Mouse (Mus musculus) C2C12 (cell line): Measurements from ENCODE around the gene Pcdh15. TPM values are rescaled to one million over a fixed set of nuclear protein-coding genes. Genes with fewer than 3 reads are reported as not detected.

ENCODE experiments used
- H3K27me3 ChIP-seq: one replicate; pipeline ENCODE4 v1.6.1; 2011; ENCODE audit not compliant: control insufficient read depth, insufficient read depth, insufficient read length
- H3K36me3 ChIP-seq: one replicate; pipeline ENCODE4 v1.6.1; 2011; ENCODE audit not compliant: control insufficient read depth, insufficient read depth
- H3K4me3 ChIP-seq: one replicate; pipeline ENCODE4 v1.5.1; 2011; ENCODE audit warnings: mild to moderate bottlenecking, control low read depth; ENCODE audit not compliant: poor library complexity, insufficient read depth, severe bottlenecking
- H3K79me2 ChIP-seq: one replicate; pipeline ENCODE4 v1.6.1; 2011; ENCODE audit not compliant: control insufficient read depth, insufficient read depth
- H3K79me3 ChIP-seq: one replicate; pipeline ENCODE4 v1.6.1; 2011; ENCODE audit warnings: low read depth, control low read depth
- H3ac ChIP-seq: one replicate; pipeline ENCODE3; 2011; ENCODE audit warnings: low read depth; ENCODE audit not compliant: control insufficient read depth, insufficient read length
- CEBPB ChIP-seq: IDR thresholded peaks from one replicate; pipeline ENCODE4 v1.6.1; 2011; ENCODE audit warnings: low read depth, mild to moderate bottlenecking, control low read depth, moderate library complexity
- CTCF ChIP-seq: IDR thresholded peaks from one replicate; pipeline ENCODE4 v1.5.1; 2011; ENCODE audit not compliant: control insufficient read depth, insufficient read depth, insufficient read length
- FOSL1 ChIP-seq: IDR thresholded peaks from one replicate; pipeline ENCODE4 v1.8.0; 2011; ENCODE audit warnings: mild to moderate bottlenecking, low read length; ENCODE audit not compliant: poor library complexity, insufficient read depth, severe bottlenecking
- MAX ChIP-seq: IDR thresholded peaks from one replicate; pipeline ENCODE4 v1.6.1; 2011; ENCODE audit warnings: mild to moderate bottlenecking, control low read depth
- MYOD1 ChIP-seq: IDR thresholded peaks from one replicate; pipeline ENCODE4 v1.6.1; 2011; ENCODE audit warnings: low read depth; ENCODE audit not compliant: control insufficient read depth, insufficient read length
- MYOG ChIP-seq: IDR thresholded peaks from one replicate; pipeline ENCODE4 v1.6.1; 2011; ENCODE audit not compliant: control insufficient read depth, insufficient read length; ENCODE audit errors: extremely low read depth
- USF1 ChIP-seq: IDR thresholded peaks from one replicate; pipeline ENCODE4 v1.6.1; 2011; ENCODE audit warnings: low read depth, mild to moderate bottlenecking, control low read depth, moderate library complexity
- polyA plus RNA-seq: library from polyadenylated mRNA; unstranded; fragments of >200 nt; fragmentation: generic; extraction: Trizol; gene quantifications from one replicate; pipeline ENCODE4 v1.2.1, GENCODE M21; 2012; ENCODE audit warnings: missing spikeins

The Pcdh15 gene
- polyA plus RNA-seq, 1 experiment: 0.54 TPM

DNA sequence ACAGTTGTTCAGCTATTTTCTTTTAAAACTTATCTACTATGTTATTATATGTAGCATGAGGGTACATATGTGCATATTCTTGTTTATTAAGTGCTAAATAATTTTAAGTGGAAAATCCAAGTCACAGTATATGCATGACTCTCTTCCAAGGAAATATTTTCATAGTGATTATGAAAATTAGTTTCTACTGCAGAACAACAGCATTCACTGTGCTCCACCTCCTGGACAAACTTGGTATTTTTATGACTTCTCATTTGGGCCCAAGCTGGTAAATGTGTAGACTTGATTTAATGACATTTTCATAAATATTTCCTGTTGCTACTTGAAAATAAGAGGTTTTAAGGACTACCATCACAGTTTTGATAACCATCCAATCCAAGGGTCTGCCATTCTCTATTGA lies 1104.5 kb downstream of the Pcdh15 start:
- Histone ChIP-seq H3K79me3 (no peaks in the 10 kb centered on the region), H3ac (no peak overlapping the region), H3K79me2 (no peaks in the 10 kb centered on the region), H3K27me3 (no peaks in the 10 kb centered on the region), H3K4me3 (no peak overlapping the region), H3K36me3 (no peaks in the 10 kb centered on the region)
- no peak for TF ChIP-seq MYOG
- no peak for TF ChIP-seq USF1
- no peak for TF ChIP-seq MYOD1
- no peak for TF ChIP-seq MAX
- TF ChIP-seq FOSL1: no peak
- TF ChIP-seq CTCF: no peak
- no peak for TF ChIP-seq CEBPB

DNA sequence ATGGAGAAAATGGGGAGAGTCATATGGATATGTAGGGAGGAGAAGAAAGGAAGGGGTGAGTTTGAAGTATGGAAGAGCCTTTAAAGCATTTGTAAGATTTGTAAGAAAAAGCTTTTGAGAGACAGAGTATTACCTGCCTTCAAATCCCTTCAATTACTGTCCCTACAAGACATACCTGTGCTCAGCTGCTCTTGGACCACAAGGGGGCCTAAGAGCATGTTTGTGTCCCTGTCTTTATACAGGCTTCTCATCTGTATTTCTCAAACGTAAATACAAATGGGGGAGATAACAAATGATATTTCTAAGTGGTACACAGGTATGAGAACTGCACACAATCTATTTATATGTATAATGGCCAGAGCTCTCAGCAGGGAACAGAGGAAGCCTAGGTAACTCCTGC lies 1118.1 kb downstream of the Pcdh15 start:
- H3K79me2 ChIP-seq: no peaks in the 10 kb centered on the region
- H3K4me3 ChIP-seq: no peak overlapping the region
- TF ChIP-seq CEBPB: no peak
- no peak for TF ChIP-seq MYOG
- no peak for TF ChIP-seq MAX
- TF ChIP-seq FOSL1: no peak
- no peak for TF ChIP-seq MYOD1
- no peak for TF ChIP-seq CTCF
- no peak for TF ChIP-seq USF1
- H3ac ChIP-seq: no peak overlapping the region
- H3K79me3 ChIP-seq: no peaks in the 10 kb centered on the region
- H3K27me3 ChIP-seq: no peaks in the 10 kb centered on the region
- H3K36me3 ChIP-seq: no peaks in the 10 kb centered on the region

- TF ChIP-seq MAX: no peak
- no peak for TF ChIP-seq MYOD1
- no peak for TF ChIP-seq CEBPB
- no peak for TF ChIP-seq MYOG
- TF ChIP-seq USF1: no peak
- TF ChIP-seq FOSL1: no peak
- no peak for TF ChIP-seq CTCF
- H3K79me2 ChIP-seq: no peaks in the 10 kb centered on the region
- no peaks in the 10 kb centered on the region for H3K79me3 ChIP-seq
- no peak overlapping the region for H3K4me3 ChIP-seq
- H3K27me3 ChIP-seq: no peaks in the 10 kb centered on the region
- no peaks in the 10 kb centered on the region for H3K36me3 ChIP-seq
- H3ac ChIP-seq: no peak overlapping the region
Observed at GRCm38 (mm10) chr10:74220439-74220838, 1121.3 kb downstream of the Pcdh15 start.

GRCm38 (mm10) chr10:74257716-74258446 lies 1158.7 kb downstream of the Pcdh15 start:
- no peak overlapping the region for H3ac ChIP-seq
- H3K27me3 ChIP-seq: no peaks in the 10 kb centered on the region
- H3K79me3 ChIP-seq: no peaks in the 10 kb centered on the region
- no peaks in the 10 kb centered on the region for H3K79me2 ChIP-seq
- TF ChIP-seq MAX: no peak
- no peak for TF ChIP-seq USF1
- TF ChIP-seq MYOG: no peak
- TF ChIP-seq FOSL1: no peak
- TF ChIP-seq CTCF: no peak
- TF ChIP-seq MYOD1: no peak
- TF ChIP-seq CEBPB: no peak
- H3K4me3 ChIP-seq: no peak overlapping the region
- H3K36me3 ChIP-seq: no peaks in the 10 kb centered on the region

- H3K27me3 ChIP-seq: no peaks in the 10 kb centered on the region
- H3ac ChIP-seq: no peak overlapping the region
- H3K79me2 ChIP-seq: no peaks in the 10 kb centered on the region
- no peaks in the 10 kb centered on the region for H3K79me3 ChIP-seq
- H3K4me3 ChIP-seq: no peak overlapping the region
- no peak for TF ChIP-seq MYOD1
- TF ChIP-seq MYOG: no peak
- TF ChIP-seq CTCF: no peak
- TF ChIP-seq USF1: no peak
- no peak for TF ChIP-seq FOSL1
- no peak for TF ChIP-seq MAX
- TF ChIP-seq CEBPB: no peak
- no peaks in the 10 kb centered on the region for H3K36me3 ChIP-seq
Observed at GRCm38 (mm10) chr10:74258639-74259038, 1159.5 kb downstream of the Pcdh15 start.

DNA sequence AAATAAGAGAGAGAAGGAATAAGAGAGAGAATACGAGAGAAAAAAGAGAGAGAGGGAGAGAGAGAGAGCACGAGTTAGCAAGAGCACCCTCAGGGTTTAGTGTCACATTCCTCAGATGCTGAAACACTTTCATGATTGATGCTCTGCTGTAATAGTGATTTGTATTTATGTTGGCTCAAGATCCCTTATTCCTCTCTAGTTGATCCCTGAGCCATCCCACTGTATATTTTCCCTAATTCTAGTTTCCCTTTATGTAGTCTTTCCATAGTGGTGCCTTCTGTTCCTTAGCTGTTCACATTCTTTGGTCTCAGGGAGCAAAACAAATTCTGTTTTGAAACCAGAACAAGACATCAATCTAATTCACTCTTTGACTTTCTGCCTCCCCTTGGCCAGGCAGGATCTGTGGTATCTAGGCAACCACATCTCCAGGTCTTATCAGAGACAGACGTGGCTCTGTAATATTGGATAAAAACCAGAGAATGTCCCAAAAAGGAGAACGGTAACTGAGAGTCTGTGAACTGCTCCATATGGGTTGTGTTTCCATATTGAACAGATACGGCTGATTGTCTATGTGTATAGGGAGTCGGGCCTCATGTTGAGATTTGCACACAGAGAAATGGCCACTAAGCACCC lies 1170.6 kb downstream of the Pcdh15 start:
- Histone ChIP-seq H3K4me3 (no peak overlapping the region), H3K79me2 (no peaks in the 10 kb centered on the region), H3K79me3 (no peaks in the 10 kb centered on the region), H3K36me3 (no peaks in the 10 kb centered on the region), H3ac (no peak overlapping the region), H3K27me3 (no peaks in the 10 kb centered on the region)
- TF ChIP-seq FOSL1 (no peak), CEBPB (no peak), USF1 (no peak)
